Mouse (Mus musculus) heart, postnatal 0 days (tissue): ENCODE results near the gene Tex264. TPM values are rescaled to one million over a fixed set of nuclear protein-coding genes. Genes with fewer than 3 reads are reported as not detected.

Experiments
- ATAC-seq: fragments of 200-750 bp; cut with Nextera tagmentation; 2 replicates; pipeline ENCODE4 v1.8.0; 2017; ENCODE audit warnings: low read depth, moderate number of reproducible peaks, moderate library complexity; ENCODE audit not compliant: insufficient read depth
- DNase-seq: peaks from one replicate; pipeline ENCODE4 v3.0.0-alpha.2; 2016; ENCODE audit warnings: low spot score
- H3K27ac ChIP-seq: fragments of 300-500 bp; sonication (generic); 2 replicates; pipeline ENCODE4 v1.5.1; 2014; ENCODE audit warnings: low read depth, mild to moderate bottlenecking
- H3K27me3 ChIP-seq: fragments of 300-500 bp; sonication (generic); 2 replicates; pipeline ENCODE4 v1.6.1; 2014; ENCODE audit warnings: low read length, mixed read lengths; ENCODE audit not compliant: control insufficient read depth, insufficient read depth
- H3K36me3 ChIP-seq: fragments of 300-500 bp; sonication (generic); replicated peaks from 2 replicates; pipeline ENCODE4 v1.6.1; 2014; ENCODE audit warnings: low read length, mixed read lengths; ENCODE audit not compliant: control insufficient read depth, insufficient read depth
- H3K4me1 ChIP-seq: fragments of 300-500 bp; sonication (generic); 2 replicates; pipeline ENCODE4 v1.6.1; 2014; ENCODE audit warnings: antibody characterized with exemption; ENCODE audit not compliant: control insufficient read depth, insufficient read depth
- H3K4me2 ChIP-seq: fragments of 300-500 bp; sonication (generic); 2 replicates; pipeline ENCODE4 v1.6.1; 2014; ENCODE audit warnings: low read depth, mild to moderate bottlenecking, low read length, moderate library complexity
- H3K4me3 ChIP-seq: fragments of 300-500 bp; sonication (generic); 2 replicates; pipeline ENCODE4 v1.5.1; 2014; ENCODE audit warnings: low read depth, low read length
- H3K9ac ChIP-seq: fragments of 300-500 bp; sonication (generic); replicated peaks from 2 replicates; pipeline ENCODE4 v1.6.1; 2014; ENCODE audit warnings: low read depth, low read length, mixed read lengths
- H3K9me3 ChIP-seq: fragments of 300-500 bp; sonication (generic); replicated peaks from 2 replicates; pipeline ENCODE4 v1.6.1; 2016; ENCODE audit warnings: low read length; ENCODE audit not compliant: control insufficient read depth
- CTCF ChIP-seq: IDR thresholded peaks from 2 replicates; pipeline ENCODE4 v1.5.1; 2016; ENCODE audit warnings: antibody characterized with exemption, control low read depth, low read depth
- EP300 ChIP-seq: IDR thresholded peaks from 2 replicates; pipeline ENCODE4 v1.6.1; 2016; ENCODE audit warnings: antibody characterized with exemption, low read depth
- WGBS: fragments of 180-500 bp; shearing (Covaris S2); extraction: QIAGEN DNeasy Blood & Tissue Kit; methylation state at CpG from one replicate; pipeline ENCODE4 v1.1.7; 2014; 5-methylcytosine and 5-hydroxymethylcytosine counted together
- polyA plus RNA-seq: library from polyadenylated mRNA; unstranded; fragments of >200 nt; fragmentation: Nextera tagmentation; extraction: Ambion mirVana; gene quantifications from 2 replicates; pipeline ENCODE4 v1.2.1, GENCODE M21; 2015
- total RNA-seq: library from RNA; depleted of rRNA; stranded (reverse); fragments of >200 nt; gene quantifications from 2 replicates; pipeline ENCODE4 v1.2.3, GENCODE M21; 2014; ENCODE audit warnings: low replicate concordance

Tex264 gene
- total and polyA plus RNA-seq, 2 experiments from 2014 or later, result 30.9 to 44.6 TPM

- ATAC-seq, result peak; percentile 80
- no peak within 1 kb of the TSS for H3K27ac ChIP-seq
- no peaks in the 10 kb centered on the region for H3K9me3 ChIP-seq
- peak; percentile 47 for DNase-seq
- TF ChIP-seq EP300, result no peak
- TF ChIP-seq CTCF, result no peak
- H3K4me3 ChIP-seq, result peak within 1 kb of the TSS; percentile 27
- peaks cover 26% of the 10 kb centered on the region for H3K36me3 ChIP-seq
- WGBS, result 3% methylated on average over 31 of the region's 44 CpGs
- 0 out of 2 replicates have a peak, but pooled peaks cover under 1% of the 10 kb centered on the region for H3K4me1 ChIP-seq
- peak within 1 kb of the TSS; percentile 50 for H3K4me2 ChIP-seq
- H3K9ac ChIP-seq, result no peak within 1 kb of the TSS
- peaks cover 36% of the 10 kb centered on the region for H3K27me3 ChIP-seq
These were observed 29.6 kb downstream of the Tex264 start, which contains the start of gene Grm2 for GRCm38 (mm10) chr9:106655884-106656720. Grm2 (minus strand) TSS chr9:106656082.

- 75% methylated on average over 1 of the region's 1 CpGs for WGBS
- Histone ChIP-seq H3K4me2 (no peak overlapping the region), H3K4me1 (no peaks in the 10 kb centered on the region), H3K27me3 (peaks cover 36% of the 10 kb centered on the region), H3K36me3 (no peaks in the 10 kb centered on the region), H3K9me3 (no peaks in the 10 kb centered on the region), H3K27ac (no peak overlapping the region), H3K4me3 (no peak overlapping the region), H3K9ac (no peak overlapping the region)
- no peak for TF ChIP-seq EP300
- TF ChIP-seq CTCF, result peak; percentile 36
- no peak for ATAC-seq
- DNase-seq, result no peak
These were observed 33.0 kb downstream of the Tex264 start for GRCm38 (mm10) chr9:106652720-106653119.

GRCm38 (mm10) chr9:106647226-106647625, 38.5 kb downstream of the Tex264 start:
- no peak for ATAC-seq

GRCm38 (mm10) chr9:106645684-106646271, 39.9 kb downstream of the Tex264 start:
- no peak overlapping the region for H3K4me2 ChIP-seq
- TF ChIP-seq EP300, result no peak
- TF ChIP-seq CTCF, result no peak
- H3K4me3 ChIP-seq, result no peak overlapping the region
- no peak overlapping the region for H3K9ac ChIP-seq
- 0 out of 2 replicates have a peak, but pooled peaks cover 5% of the 10 kb centered on the region for H3K27me3 ChIP-seq
- H3K36me3 ChIP-seq, result no peaks in the 10 kb centered on the region
- H3K4me1 ChIP-seq, result no peaks in the 10 kb centered on the region
- H3K9me3 ChIP-seq, result no peaks in the 10 kb centered on the region
- DNase-seq (no peak), ATAC-seq (no peak)
- WGBS, result 70% methylated on average over 9 of the region's 9 CpGs
- no peak overlapping the region for H3K27ac ChIP-seq

More at GRCm38 (mm10) chr9:106647226-106647625, 38.5 kb downstream of the Tex264 start:
- TF ChIP-seq CTCF, result no peak
- DNase-seq, result no peak
- no peaks in the 10 kb centered on the region for H3K36me3 ChIP-seq
- no peaks in the 10 kb centered on the region for H3K4me1 ChIP-seq
- H3K9ac ChIP-seq, result no peak overlapping the region
- H3K4me2 ChIP-seq, result no peak overlapping the region
- H3K27ac ChIP-seq, result no peak overlapping the region
- no peaks in the 10 kb centered on the region for H3K9me3 ChIP-seq
- 54% methylated on average over 27 of the region's 27 CpGs for WGBS
- no peak overlapping the region for H3K4me3 ChIP-seq
- H3K27me3 ChIP-seq, result 0 out of 2 replicates have a peak, but pooled peaks cover 5% of the 10 kb centered on the region

- peak; percentile 3; the same call in 1 of the 2 replicates for TF ChIP-seq CTCF
- TF ChIP-seq EP300, result no peak
- Histone ChIP-seq H3K4me3 (no peak overlapping the region), H3K4me2 (no peak overlapping the region), H3K36me3 (no peaks in the 10 kb centered on the region), H3K4me1 (no peaks in the 10 kb centered on the region), H3K9me3 (no peaks in the 10 kb centered on the region), H3K27ac (no peak overlapping the region), H3K9ac (no peak overlapping the region), H3K27me3 (0 out of 2 replicates have a peak, but pooled peaks cover 5% of the 10 kb centered on the region)
- 64% methylated on average over 6 of the region's 6 CpGs for WGBS
- DNase-seq, result no peak
- no peak for ATAC-seq
These were observed 41.9 kb downstream of the Tex264 start for GRCm38 (mm10) chr9:106643787-106644186.
